Mouse (Mus musculus) forebrain, postnatal 0 days (tissue): Measurements from ENCODE around the gene Zkscan7. TPM values are rescaled to one million over a fixed set of nuclear protein-coding genes. Genes with fewer than 3 reads are reported as not detected.

ENCODE experiments used
- ATAC-seq: fragments of 200-750 bp; cut with Nextera tagmentation; 2 replicates; pipeline ENCODE4 v1.8.0; 2017; ENCODE audit warnings: mild to moderate bottlenecking, moderate library complexity
- DNase-seq: peaks from one replicate; pipeline ENCODE4 v3.0.0-alpha.2; 2015
- H3K27ac ChIP-seq: fragments of 300-500 bp; sonication (generic); 2 replicates; pipeline ENCODE4 v1.5.1; 2014; ENCODE audit warnings: low read depth, mild to moderate bottlenecking, antibody characterized with exemption, low read length, moderate library complexity, mixed read lengths
- H3K27me3 ChIP-seq: fragments of 300-500 bp; sonication (generic); 2 replicates; pipeline ENCODE4 v1.6.1; 2014; ENCODE audit warnings: mild to moderate bottlenecking, low read length, mixed read lengths; ENCODE audit not compliant: insufficient read depth
- H3K36me3 ChIP-seq: fragments of 300-500 bp; sonication (generic); 2 replicates; pipeline ENCODE4 v1.6.1; 2014; ENCODE audit warnings: mild to moderate bottlenecking, moderate library complexity; ENCODE audit not compliant: insufficient read depth
- H3K4me1 ChIP-seq: fragments of 300-500 bp; sonication (generic); 2 replicates; pipeline ENCODE4 v1.6.1; 2014; ENCODE audit warnings: antibody characterized with exemption; ENCODE audit not compliant: insufficient read depth
- H3K4me2 ChIP-seq: fragments of 300-500 bp; sonication (generic); 2 replicates; pipeline ENCODE4 v1.6.1; 2014; ENCODE audit warnings: low read depth, mild to moderate bottlenecking, moderate library complexity
- H3K4me3 ChIP-seq: fragments of 300-500 bp; sonication (generic); 2 replicates; pipeline ENCODE4 v1.5.1; 2014; ENCODE audit warnings: low read depth, low read length, mixed read lengths
- H3K9ac ChIP-seq: fragments of 300-500 bp; sonication (generic); 2 replicates; pipeline ENCODE4 v1.6.1; 2014; ENCODE audit warnings: mild to moderate bottlenecking
- H3K9me3 ChIP-seq: fragments of 300-500 bp; sonication (generic); 2 replicates; pipeline ENCODE4 v1.6.1; 2016; ENCODE audit warnings: low read length
- CTCF ChIP-seq: sonication (generic); IDR thresholded peaks from 2 replicates; pipeline ENCODE4 v1.5.1; 2016; ENCODE audit warnings: antibody characterized with exemption, control low read depth, low read depth
- WGBS: fragments of 180-500 bp; shearing (Covaris S2); extraction: QIAGEN DNeasy Blood & Tissue Kit; methylation state at CpG from one replicate; pipeline ENCODE4 v1.1.7; 2014; 5-methylcytosine and 5-hydroxymethylcytosine counted together
- polyA plus RNA-seq: library from polyadenylated mRNA; unstranded; fragments of >200 nt; fragmentation: Nextera tagmentation; extraction: Ambion mirVana; gene quantifications from 2 replicates; pipeline ENCODE4 v1.2.1, GENCODE M21; 2015
- total RNA-seq: library from RNA; depleted of rRNA; stranded (reverse); fragments of >200 nt; gene quantifications from 2 replicates; pipeline ENCODE4 v1.2.3, GENCODE M21; 2014; rRNA removed

Zkscan7 gene
- total RNA-seq (7.1 and 12.6 TPM in 2 replicates), polyA plus RNA-seq (0.83 and 1.6 TPM in 2 replicates)

- peak within 1 kb of the TSS; percentile 90 for H3K4me2 ChIP-seq
- peaks cover 2% of the 10 kb centered on the region; the same call in 1 of the 2 replicates for H3K36me3 ChIP-seq
- WGBS, result 87% methylated on average over 3 of the region's 3 CpGs
- 0 out of 2 replicates have a peak within 1 kb of the TSS, but pooled peaks have one; percentile 40 for H3K27ac ChIP-seq
- peak within 1 kb of the TSS; percentile 63; the same call in 1 of the 2 replicates for H3K9ac ChIP-seq
- H3K27me3 ChIP-seq, result no peaks in the 10 kb centered on the region
- peaks cover 9% of the 10 kb centered on the region; the same call in 1 of the 2 replicates for H3K9me3 ChIP-seq
- DNase-seq, result no peak
- TF ChIP-seq CTCF, result no peak
- H3K4me1 ChIP-seq, result 0 out of 2 replicates have a peak, but pooled peaks cover 3% of the 10 kb centered on the region
- H3K4me3 ChIP-seq, result peak within 1 kb of the TSS; percentile 71
- ATAC-seq, result no peak
These were observed at the start of gene Zkscan7 for GRCm38 (mm10) chr9:122885385-122885784. Zkscan7 (plus strand) TSS chr9:122885685.

GRCm38 (mm10) chr9:122836126-122836525, 49.4 kb upstream of the Zkscan7 start:
- Histone ChIP-seq H3K27me3 (no peaks in the 10 kb centered on the region), H3K27ac (no peak overlapping the region), H3K4me1 (no peaks in the 10 kb centered on the region), H3K9ac (no peak overlapping the region), H3K36me3 (0 out of 2 replicates have a peak, but pooled peaks cover 6% of the 10 kb centered on the region), H3K4me3 (no peak overlapping the region), H3K4me2 (no peak overlapping the region), H3K9me3 (no peaks in the 10 kb centered on the region)
- 42% methylated on average over 9 of the region's 9 CpGs for WGBS
- DNase-seq (no peak), ATAC-seq (no peak)
- no peak for TF ChIP-seq CTCF

GRCm38 (mm10) chr9:122836790-122837189, 48.7 kb upstream of the Zkscan7 start:
- 10% methylated on average over 6 of the region's 6 CpGs for WGBS
- 0 out of 2 replicates have a peak, but pooled peaks cover 6% of the 10 kb centered on the region for H3K36me3 ChIP-seq
- DNase-seq, result peak; percentile 80

GRCm38 (mm10) chr9:122837216-122837615, 48.3 kb upstream of the Zkscan7 start:
- 76% methylated on average over 4 of the region's 4 CpGs for WGBS
- H3K4me2 ChIP-seq, result no peak overlapping the region
- DNase-seq, result no peak
- H3K9ac ChIP-seq, result no peak overlapping the region
- H3K4me3 ChIP-seq, result no peak overlapping the region
- no peak overlapping the region for H3K27ac ChIP-seq
- no peak for ATAC-seq
- no peaks in the 10 kb centered on the region for H3K9me3 ChIP-seq
- TF ChIP-seq CTCF, result no peak
- H3K27me3 ChIP-seq, result no peaks in the 10 kb centered on the region
- H3K4me1 ChIP-seq, result no peaks in the 10 kb centered on the region
- 0 out of 2 replicates have a peak, but pooled peaks cover 6% of the 10 kb centered on the region for H3K36me3 ChIP-seq

More at GRCm38 (mm10) chr9:122836790-122837189, 48.7 kb upstream of the Zkscan7 start:
- Histone ChIP-seq H3K9ac (no peak overlapping the region), H3K27ac (no peak overlapping the region), H3K4me1 (no peaks in the 10 kb centered on the region), H3K9me3 (no peaks in the 10 kb centered on the region), H3K4me3 (no peak overlapping the region), H3K4me2 (no peak overlapping the region), H3K27me3 (no peaks in the 10 kb centered on the region)
- peak; percentile 90 for ATAC-seq
- no peak for TF ChIP-seq CTCF

- Histone ChIP-seq H3K4me2 (no peak overlapping the region), H3K27me3 (no peaks in the 10 kb centered on the region), H3K9ac (no peak overlapping the region), H3K4me3 (no peak overlapping the region), H3K9me3 (no peaks in the 10 kb centered on the region), H3K4me1 (no peaks in the 10 kb centered on the region), H3K36me3 (0 out of 2 replicates have a peak, but pooled peaks cover 6% of the 10 kb centered on the region), H3K27ac (no peak overlapping the region)
- ATAC-seq, result no peak
- WGBS, result 31% methylated on average over 16 of the region's 16 CpGs
- DNase-seq, result peak; percentile 14
- no peak for TF ChIP-seq CTCF
These were observed 47.8 kb upstream of the Zkscan7 start for GRCm38 (mm10) chr9:122837680-122838079.

GRCm38 (mm10) chr9:122843760-122844159, 41.7 kb upstream of the Zkscan7 start, which contains the start of gene Gm35549:
Gm35549 (minus strand) TSS chr9:122844035.
- ATAC-seq, result no peak
- WGBS, result 88% methylated on average over 3 of the region's 3 CpGs
- DNase-seq, result no peak
- Histone ChIP-seq H3K27me3 (no peaks in the 10 kb centered on the region), H3K27ac (no peak within 1 kb of the TSS), H3K4me1 (no peaks in the 10 kb centered on the region), H3K4me3 (no peak within 1 kb of the TSS), H3K4me2 (no peak within 1 kb of the TSS), H3K9me3 (no peaks in the 10 kb centered on the region), H3K9ac (no peak within 1 kb of the TSS), H3K36me3 (no peaks in the 10 kb centered on the region; the same call in 1 of the 2 replicates)
- no peak for TF ChIP-seq CTCF

GRCm38 (mm10) chr9:122845621-122846020, 39.9 kb upstream of the Zkscan7 start:
- ATAC-seq, result no peak
- Histone ChIP-seq H3K27me3 (no peaks in the 10 kb centered on the region), H3K4me3 (no peak overlapping the region), H3K27ac (no peak overlapping the region), H3K4me1 (no peaks in the 10 kb centered on the region), H3K4me2 (no peak overlapping the region), H3K9ac (no peak overlapping the region), H3K9me3 (no peaks in the 10 kb centered on the region), H3K36me3 (peaks cover 14% of the 10 kb centered on the region)
- 87% methylated on average over 3 of the region's 3 CpGs for WGBS
- no peak for DNase-seq
- TF ChIP-seq CTCF, result no peak
